Mouse (Mus musculus): ENCODE measurements around the gene Tdrd6. TPM values are rescaled to one million over a fixed set of nuclear protein-coding genes. Genes with fewer than 3 reads are reported as not detected.

The Tdrd6 gene
- total RNA-seq, 2 experiments from 2014 or later: 0.56 to 0.84 TPM

Other genes starting within 250 kb of the Tdrd6 start
- gene Mep1a, start 127.5 kb downstream of the Tdrd6 start, total RNA-seq (2021): not detected
- under 1 TPM in 1 of 2 experiments, not detected in 1; 0.35 TPM for gene Ankrd66, start 86.7 kb downstream of the Tdrd6 start, total RNA-seq (2021)
- 10 to 100 TPM; 83.5 to 85.2 TPM for gene Pla2g7, start 62.2 kb downstream of the Tdrd6 start, total RNA-seq (2021)
- gene Slc25a27, start 36.9 kb upstream of the Tdrd6 start, total RNA-seq (2021): 10 to 100 TPM; 43.1 to 44.8 TPM
- 1 to 10 TPM; 1.8 to 3.4 TPM for gene Cyp39a1, start 37.1 kb upstream of the Tdrd6 start, total RNA-seq (2021)
- gene Rcan2, start 171.1 kb upstream of the Tdrd6 start, total RNA-seq (2021): 100 to 1,000 TPM; 185 to 214 TPM

All from left cerebral cortex, adult 18-20 months (tissue).